Mouse (Mus musculus): Measurements from ENCODE around the gene Mr1.

Mr1 gene

DNA sequence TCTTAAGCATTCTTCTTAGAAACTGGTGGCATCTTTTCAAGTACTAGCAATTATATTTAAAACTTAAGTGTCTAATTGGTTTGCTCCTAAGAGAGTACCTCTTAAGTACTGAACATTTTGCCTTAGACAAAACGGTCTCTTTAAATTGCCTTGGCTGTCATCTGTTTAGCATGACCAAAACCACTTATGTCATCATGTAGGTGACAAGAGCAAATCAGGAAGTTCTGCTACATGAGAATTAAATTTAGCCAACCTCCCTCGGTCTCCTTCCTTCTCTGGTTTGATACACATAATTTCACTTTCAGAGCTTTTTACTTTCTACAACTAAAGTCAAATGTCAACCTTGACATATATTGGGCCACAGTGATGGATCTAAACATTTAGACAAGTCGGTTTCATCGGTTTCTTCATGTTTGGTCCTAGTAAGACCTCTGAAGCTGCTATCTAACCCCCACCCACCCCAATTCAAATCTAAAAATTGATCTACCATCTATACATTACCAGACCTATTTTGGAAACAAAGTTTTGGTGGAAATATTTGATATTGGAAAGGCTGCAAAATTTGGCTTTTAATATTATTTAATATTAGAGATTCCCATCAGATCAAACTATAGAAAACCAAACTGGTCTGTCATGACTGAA, 49.9 kb downstream of the Mr1 start:
- in situ Hi-C loops (cut with MboI, MseI), result no loop called here

DNA sequence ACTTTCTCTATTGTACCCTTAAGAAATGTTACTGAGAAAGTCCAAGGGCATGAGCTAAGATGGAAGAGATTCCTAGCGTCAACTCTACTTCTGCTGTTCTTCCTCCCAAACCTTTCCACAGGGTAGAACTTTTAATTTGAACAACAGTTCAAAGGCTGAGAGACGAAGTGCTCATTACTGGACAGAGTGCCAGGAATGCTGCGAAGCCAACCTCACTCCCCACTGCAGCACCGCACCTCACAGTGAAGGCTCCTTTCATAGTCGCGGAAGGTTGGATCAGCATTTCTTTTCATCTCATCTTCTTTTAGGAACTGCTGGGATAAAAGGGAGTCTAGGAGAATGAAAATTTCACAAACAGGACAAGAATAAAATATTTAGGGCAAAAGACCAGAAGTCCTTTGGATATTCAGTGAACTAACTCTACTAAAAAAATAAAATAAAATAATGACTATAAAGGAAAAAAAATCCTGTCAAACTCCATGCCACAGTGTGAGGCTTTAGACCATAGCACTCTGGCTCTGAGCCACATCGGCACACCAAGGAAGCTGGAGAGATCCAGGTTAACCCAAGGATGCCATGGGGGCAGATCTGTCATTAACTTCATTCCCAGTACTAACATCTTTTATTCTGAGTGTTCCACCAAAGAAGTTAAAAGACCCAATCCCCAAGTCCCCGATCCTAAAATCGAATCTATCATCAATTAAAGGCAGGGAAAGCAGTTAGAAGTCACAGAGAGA, 52.5 kb downstream of the Mr1 start:
- in situ Hi-C loops (cut with MboI, MseI), result no loop called here

DNA sequence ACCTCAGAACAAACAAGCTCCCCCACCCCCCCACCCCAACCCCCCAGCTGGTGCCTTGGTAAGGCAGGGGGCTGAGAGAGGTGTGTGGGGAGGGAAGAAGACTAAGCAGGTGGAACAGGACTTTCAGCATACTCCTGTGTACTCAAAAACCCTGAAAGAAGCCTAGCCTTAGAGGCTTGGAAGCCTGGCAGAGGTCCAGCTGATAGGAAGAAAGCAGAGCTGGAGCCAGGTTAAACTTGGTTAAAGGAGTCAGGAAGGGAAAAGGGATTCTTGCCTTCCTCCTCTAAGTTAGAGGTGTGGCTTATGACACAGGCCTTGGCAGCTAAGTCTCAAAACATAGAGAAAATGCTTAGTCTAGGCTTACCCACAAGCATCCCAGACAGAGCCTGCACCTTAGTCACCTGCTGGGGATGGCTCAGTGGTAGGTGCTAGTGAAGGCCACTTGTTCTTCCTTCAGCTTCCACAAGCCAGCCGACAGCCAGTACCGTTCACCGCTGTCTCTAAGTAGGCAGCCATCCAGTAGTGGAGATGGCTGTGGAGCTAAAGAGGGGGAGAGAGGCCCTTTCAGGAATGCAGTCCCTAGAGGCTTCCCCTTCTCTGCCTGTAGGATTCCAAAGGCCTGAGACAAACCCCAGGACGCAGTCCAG, 53.3 kb downstream of the Mr1 start:
- in situ Hi-C loops (cut with MboI, MseI), result no loop called here

DNA sequence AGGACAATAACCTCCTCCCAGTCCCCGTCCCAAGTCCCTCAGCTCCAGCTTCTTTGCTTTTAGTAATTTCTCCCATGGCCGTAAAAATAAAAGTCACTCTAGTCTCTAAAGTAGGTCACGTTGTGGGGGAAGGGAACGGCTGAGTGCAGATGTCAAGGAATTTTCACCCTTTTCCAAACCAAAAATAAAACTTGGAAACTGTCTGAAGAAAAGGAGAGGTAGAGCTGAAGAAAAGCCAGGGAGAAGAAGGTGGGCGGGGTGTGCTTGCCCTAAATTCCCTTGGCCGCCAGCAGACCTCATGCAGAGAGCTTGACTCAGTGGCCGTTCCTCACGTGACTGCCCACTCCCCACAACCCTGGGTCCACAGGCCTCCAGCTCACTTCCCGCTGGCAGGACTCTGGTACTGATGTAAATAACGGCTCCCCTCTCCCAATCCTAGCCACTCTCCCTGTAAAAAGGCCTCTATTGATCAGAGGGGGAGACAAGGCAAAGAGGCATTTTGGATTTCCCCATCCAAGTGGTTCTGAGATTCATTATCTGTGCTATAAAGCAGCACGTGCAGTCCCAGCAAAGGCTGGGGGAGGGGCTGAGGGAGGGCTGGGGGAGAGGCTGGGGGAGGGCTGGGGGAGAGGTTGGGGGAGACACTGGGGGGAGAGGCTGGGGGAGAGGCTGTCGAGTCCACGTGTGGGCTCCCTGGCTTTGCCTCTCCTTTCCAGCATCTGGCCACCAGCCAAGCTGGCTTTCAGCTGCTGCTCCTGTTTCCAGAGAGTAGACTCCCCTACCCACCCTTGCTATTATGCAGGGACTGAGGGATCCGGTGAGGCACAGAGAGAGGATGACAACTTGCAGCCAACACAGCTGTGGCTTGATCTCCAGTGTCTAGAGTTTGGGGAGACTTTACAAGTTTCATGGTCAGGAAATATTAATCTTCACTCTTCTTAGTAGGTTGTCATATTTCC, 54.5 kb downstream of the Mr1 start:
- in situ Hi-C loops (cut with MboI, MseI), result no loop called here

DNA sequence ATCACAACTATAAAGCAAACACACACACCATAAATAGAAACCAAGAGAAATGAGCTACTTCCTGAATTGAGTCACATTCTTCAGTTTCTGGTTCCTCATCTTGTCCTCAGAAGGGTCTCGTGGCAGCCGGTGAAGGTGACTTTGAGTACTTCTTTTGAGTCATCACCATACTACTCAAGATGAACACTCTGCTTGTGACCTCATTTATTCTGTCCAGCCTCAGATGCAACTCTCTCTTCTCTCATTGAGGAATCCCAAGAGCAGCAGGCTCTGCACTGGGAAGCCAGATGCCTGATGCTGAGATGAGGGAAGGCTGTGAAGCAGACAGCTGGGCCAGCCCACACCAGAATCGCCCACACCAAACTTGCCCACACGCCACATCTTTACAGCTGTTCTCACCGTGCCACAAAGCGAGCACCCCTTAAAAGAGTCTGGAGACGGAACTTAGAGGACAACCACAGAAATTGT, 55.2 kb downstream of the Mr1 start:
- in situ Hi-C loops (cut with MboI, MseI), result no loop called here

DNA sequence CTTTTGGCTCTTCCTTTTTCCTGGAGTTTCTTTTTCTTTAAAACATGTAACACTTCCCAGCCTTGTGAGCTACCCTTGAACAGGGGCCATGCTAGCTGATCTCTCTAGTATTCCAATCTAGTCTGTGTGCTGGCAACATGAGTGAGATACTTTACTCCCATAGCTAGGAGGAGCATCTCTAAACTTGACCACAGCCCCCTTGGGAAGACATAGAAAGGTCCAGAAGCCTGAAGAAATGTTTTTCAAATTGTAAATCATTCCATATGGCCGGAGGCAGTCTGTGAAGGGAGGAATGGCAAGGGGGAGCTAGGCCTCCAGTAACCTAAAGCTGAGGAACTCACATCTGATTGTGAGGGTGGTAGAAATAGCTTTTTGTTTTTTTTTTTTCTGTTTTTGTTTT, 55.9 kb downstream of the Mr1 start:
- in situ Hi-C loops (cut with MboI, MseI), result no loop called here

DNA sequence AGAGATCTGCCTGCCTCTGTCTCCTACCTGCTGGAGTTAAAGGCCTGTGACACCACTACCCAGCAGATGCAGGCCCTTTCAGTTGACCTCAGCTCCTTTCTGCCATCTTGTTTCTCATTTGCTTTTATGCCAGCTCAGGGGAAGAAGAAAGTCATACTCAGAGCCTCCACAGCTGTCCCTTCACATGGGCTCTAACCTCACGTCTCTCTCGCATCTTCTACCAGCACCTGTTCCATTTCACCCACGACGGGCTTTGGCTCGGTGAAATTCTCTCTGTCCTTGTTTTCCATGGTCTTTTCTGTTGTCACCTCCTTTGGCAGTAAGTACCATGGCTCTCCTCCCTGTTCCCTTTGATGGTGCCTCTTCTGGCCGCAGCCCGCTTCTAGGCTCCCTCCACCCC, 56.3 kb downstream of the Mr1 start:
- in situ Hi-C loops (cut with MboI, MseI), result no loop called here

DNA sequence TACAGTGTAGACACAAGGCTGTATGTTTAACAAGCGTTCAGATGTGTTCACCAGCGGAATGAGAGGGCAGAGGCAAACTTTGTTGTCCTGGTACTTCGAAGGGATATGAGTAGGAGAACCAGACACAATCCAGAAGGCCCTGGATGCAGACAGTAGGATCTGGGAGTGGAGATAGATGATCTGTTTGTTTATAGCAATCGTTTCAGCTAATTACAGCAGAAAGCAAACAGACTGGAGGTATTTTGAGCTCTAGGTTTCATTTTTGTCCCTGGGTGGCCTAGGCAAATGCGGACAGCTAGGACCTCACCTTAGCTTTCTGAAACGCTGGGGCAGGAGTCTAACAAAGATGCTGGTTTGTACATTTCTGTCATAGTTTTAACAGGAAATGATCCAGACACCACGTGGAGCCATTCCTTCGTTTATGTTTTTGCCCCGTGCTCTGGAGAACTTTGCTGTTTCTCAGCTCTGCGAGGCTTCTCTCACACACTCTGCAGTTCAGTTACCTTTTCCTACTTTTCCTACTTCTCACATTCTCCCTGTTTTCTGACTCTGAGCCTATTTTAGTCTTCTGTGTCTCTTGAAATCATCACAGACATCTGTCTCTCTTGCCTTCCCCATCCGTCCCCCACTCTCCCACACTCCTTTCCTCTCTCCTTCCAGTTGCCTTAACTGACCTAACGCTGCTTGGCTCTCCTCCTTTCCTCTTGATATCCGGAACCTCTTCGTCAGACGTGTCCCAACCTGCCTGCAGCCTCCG, 57.6 kb downstream of the Mr1 start:
- in situ Hi-C loops (cut with MboI, MseI), result loop anchor here (5.0 kb wide), 1 partner anchor 37 kb away; no protein-coding TSS in a partner anchor

DNA sequence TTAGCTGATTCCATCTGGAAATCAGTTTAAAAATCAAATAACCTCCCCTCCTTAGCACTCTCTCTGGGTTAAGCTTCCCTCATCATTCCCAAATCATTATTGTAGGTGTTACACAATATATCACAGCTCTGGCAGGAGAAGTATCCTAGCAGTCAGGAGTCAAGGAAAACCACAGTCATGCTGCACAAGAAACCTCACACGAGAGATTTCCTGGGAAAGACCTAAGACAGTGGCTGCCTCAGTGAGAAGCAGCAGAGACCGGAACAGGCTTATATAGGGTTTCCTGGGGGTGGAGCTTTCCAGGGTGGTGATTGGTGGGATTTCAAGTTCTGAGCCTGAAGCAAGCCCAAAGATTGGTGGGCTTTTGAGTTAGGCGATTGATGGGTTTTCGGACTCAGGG, 58.6 kb downstream of the Mr1 start:
- in situ Hi-C loops (cut with MboI, MseI), result loop anchor here (5.0 kb wide), 1 partner anchor 36 kb away; no protein-coding TSS in a partner anchor

DNA sequence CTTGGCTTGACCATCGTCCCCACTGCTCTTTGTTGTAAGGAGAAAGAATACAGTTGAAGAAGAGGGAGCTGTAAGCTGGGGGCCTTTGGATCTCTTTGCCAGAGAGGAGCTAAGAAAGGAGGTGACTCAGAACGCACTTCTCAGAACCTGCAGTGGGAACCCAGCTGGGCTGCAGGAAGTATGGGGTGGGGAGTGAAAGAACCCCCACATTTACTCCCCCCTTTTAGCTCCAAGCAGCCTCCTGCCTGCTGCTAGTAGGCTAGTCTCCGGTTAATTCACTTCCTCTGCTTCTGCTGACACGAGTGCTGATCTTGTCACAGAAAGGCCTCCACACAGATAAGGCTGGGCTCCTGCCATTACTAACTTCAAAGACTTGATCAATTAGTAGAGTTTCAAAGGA, 59.7 kb downstream of the Mr1 start:
- in situ Hi-C loops (cut with MboI, MseI), result loop anchor here (5.0 kb wide), 1 partner anchor 35 kb away; no protein-coding TSS in a partner anchor

DNA sequence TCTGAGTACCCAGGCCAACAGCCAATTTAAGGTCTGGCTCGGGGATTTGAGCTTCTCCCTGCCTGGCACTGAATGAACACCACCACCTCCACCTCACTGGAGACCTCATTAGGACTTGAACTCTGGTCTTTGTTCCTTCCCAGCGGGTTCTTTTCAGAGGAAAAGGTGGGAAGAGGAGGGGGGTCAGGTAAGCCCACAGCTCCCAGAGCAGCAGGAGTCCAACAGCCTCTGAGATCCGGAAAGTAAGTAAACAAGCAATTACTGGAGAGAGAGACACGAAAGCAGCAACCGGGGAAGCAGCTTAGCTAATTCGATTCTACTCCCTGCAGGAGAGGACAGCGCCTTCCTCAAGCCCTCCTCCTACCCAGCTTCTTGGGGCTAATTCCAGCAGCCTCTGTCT, 60.2 kb downstream of the Mr1 start:
- in situ Hi-C loops (cut with MboI, MseI), result loop anchor here (5.0 kb wide), 1 partner anchor 34 kb away; no protein-coding TSS in a partner anchor

DNA sequence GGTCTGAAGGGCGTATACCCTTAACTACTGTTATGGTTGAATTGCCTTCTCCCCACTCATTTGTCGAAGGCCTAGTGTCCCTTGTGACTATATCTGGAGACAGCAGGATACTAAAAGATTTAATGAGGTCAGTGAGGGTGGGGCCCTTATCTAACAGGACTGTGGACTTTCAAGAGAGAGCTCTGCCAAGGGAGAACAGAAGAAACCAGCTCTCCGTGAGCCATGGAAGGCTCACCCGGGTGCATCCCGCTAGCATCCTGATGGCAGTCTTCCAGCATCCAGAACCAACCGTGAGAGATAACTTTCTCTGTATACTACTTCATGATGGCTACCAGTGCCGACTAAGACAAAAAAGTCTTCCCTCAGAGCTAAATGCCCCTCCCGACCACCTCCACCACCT, 61.8 kb downstream of the Mr1 start:
- in situ Hi-C loops (cut with MboI, MseI), result loop anchor here (5.0 kb wide), 1 partner anchor 33 kb away; no protein-coding TSS in a partner anchor

DNA sequence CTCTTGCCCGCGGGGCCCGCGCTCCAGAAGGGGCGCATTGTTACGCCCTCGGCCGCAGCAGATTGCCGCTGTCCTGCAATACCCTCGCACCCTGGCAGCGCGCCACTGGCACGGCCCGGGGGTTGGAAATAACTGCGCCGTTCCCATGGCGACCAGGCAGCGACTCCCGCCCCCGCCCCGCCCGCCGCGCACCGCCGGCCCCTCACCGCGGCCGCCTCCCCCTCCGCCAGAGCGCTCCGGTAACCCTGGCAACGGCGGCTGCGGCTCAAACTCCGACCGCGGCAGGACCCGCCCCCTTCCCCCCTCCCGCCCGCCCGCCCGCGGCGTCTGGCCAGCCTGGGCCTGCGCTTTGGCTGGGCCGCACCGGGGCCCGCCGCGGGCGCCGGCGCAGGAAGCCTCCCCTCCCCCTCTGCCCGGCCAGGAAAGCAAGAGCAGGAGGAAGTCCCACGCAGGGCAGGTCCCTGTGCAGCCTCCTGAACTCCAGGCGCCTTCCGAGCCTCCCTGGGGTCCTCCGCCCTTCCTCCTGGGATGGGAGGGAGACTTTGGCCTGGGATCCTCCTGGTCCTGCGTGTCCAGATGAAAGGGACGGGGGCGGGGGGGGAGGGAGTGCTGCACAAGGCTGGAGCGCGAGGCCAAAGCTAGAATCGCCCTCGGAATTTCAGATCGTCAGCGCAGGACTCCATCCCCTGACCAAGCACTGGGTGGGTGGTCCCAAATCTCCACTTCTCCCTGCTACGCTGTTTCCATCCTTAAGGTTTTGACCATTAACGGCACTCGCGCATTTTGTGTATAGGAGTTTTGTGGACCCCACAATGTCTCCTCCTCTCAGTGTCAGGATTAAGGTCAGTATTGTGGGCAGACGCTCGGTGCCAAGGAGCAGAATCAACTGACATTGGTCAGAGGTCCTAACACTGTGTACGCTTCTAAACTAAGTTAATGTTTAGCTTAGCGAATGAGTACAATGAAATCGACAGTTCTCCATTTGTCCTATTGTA, 63.0 kb downstream of the Mr1 start:
- in situ Hi-C loops (cut with MboI, MseI), result no loop called here

DNA sequence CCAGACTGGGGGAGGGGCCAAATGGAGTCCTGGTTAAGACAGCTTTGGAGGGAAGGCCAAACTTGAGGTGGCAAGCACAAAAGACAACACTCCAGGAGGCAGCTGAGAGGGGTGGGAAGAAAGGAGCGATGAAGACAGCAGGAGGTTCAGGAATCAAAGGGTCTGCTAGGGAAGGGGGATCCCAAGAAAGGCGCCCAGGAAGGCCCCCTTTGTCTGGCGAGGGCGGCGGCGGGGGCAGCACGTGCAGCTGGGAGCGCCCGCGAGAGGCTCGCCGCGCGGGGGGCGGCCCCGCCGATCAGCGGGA, 63.7 kb downstream of the Mr1 start:
- in situ Hi-C loops (cut with MboI, MseI), result no loop called here

DNA sequence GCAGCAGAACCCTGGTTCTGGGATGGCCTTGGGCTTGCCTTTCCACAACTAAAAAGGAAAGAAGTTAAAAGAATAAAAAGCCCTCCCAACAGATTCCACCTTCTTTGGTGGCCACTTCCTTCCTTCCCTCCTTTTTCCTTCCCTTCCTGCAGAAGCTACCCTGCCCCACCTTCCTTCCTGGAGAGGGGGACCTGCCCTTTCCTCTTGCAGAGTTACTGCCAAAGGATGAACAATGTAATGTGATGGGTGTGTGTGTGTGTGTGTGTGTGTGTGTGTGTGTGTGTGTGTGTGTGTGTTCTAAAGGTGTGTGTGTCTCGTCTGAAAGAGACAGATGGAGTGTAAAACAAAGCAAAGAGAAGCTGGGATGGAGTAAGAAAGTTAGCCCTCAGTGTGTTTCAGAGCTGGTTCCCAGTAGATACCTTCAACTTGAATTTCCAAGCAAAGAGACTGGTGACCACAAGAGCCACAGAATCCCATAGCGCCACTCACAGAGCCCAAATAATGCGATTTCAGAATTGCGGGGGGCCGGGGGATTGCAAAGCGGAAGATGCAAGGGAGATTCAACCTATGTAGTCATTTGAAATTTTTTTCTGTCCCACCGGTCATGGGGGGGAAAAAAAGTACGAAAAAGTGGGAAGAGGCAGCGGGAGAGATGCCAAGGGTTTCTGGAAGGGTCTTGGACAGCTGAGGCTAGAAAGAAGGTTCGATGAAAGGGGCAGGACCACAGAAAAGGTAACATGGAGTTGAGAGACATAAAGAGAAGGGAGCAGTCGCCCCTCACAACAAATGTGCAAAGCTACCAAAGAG, 64.3 kb downstream of the Mr1 start:
- in situ Hi-C loops (cut with MboI, MseI), result no loop called here

DNA sequence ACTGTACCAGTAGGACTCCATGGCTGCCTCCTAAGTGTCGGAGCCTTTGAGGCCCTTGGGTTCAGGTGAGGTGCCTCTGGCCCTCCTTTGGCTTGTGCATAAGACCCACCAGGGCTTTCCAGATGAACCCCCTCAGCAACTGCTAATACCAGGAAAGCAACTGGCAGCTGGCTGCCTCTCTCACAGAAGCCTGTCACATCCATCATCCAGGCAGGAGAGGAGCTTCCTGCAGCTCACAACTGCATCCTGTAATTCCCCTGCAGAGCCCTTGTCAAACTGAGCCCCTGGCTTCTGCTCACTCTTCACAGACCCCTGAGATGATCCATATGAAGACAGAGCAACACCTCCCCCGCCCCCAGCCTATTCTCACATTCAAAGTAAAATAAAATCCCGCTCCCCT, 68.9 kb downstream of the Mr1 start:
- in situ Hi-C loops (cut with MboI, MseI), result no loop called here
